Mouse (Mus musculus): ENCODE measurements around the gene Sept6. TPM values are rescaled to one million over a fixed set of nuclear protein-coding genes. Genes with fewer than 3 reads are reported as not detected.
A peak's percentile ranks its signal among the peaks of the same experiment; 100 is the strongest.

The Sept6 gene
- 4.9 and 12.1 TPM in 2 replicates for polyA plus RNA-seq (2012; rRNA removed)

DNA sequence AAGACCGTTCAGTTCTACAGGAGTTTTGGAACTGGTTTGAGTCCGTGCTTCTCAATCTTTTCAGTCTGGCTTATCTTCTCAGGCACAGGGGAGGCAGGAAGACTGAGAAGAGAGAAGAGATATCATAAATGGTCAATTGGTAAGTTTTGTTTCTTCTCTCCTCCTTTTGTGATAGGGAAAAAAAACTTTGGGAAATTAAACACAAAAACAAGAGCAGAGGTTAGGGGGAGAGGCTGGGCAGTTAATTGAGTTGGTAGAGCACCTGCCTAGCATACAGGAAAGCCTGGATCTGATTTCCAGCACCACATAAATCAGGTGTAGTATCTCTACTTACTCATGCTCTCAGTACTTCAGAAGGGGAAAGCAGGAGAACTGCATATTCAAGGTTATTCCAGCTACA, at the start of gene Sept6:
Gene Sept6, minus strand, starts transcription at position 101 of the 400 bp plus-strand sequence.
- DNase-seq (ENCODE audit: low read depth, low spot score), result no peak
- 82% methylated on average over 2 of the region's 2 CpGs for WGBS

DNA sequence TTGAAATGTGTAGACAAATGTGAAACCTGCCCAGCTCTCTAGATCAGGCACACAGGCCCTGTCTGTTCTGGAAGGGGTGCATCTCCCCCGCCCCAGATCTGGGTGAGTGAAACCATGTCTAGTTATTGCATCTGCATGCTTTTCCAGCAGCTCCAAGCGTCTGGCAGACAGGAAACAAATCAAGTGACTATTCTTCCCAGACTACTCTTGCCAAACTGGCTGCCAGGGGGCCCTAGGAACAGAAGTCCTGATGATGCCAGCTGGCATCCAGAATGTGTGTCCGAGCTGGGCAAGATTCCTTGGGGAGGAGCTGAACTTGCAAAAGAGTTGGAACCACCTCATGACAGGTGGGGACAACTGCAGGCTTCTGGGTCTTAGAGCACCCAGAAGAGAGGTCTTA, 36.8 kb upstream of the Sept6 start:
- WGBS, result 44% methylated on average over 3 of the region's 3 CpGs
- no peak for DNase-seq (ENCODE audit: low read depth, low spot score)

DNA sequence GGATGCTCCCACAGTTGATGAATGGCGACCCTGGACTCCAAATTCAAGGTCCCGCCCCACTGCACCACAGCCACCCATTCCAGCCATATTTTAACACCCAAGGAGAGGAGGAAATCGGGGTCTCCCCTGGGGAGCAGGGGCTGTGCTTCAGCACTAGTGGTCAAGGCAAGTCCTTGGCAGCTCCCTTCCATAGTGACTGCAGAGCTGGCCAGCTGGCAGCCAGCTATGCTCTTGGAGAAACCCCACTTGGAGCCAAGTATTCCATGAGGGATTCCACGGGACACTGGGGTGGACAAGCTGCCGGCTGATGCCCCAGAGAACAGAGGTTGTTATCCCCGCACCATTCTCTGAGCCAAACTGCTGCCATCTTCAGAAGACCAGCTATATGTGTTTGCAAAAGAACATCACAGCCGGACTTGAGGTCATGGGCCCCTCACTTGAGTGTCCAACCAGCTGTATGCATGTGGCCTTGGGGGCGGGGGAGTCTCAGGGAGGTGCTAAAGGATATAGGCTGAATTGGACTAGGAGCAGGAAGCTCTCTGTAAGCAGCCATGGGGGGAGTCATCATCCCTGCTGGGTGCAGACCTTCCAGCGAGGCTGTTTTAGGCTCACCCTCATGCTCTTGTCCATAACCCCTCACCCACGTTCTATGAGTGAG, 32.2 kb upstream of the Sept6 start:
- WGBS, result 71% methylated on average over 10 of the region's 10 CpGs
- DNase-seq (ENCODE audit: low read depth, low spot score), result no peak

DNA sequence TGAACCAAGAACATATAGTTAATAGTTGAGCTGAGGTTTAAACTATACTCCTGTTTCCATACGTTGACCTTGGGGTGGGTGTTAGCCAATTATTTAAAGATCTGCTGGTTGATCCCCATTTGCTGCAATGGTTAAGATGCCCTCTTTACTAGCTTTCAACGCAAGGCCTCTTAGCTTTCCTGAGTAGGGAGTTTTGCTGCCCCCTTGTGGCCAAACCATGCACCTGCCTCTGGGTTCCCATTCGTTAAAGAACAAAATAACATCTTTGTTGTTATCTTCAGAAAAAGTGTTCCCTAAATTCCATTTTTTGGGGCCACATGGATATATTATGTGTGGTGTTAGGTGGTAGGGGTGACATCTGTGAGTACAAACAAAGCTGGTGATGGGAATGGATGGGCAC, 31.1 kb upstream of the Sept6 start:
- WGBS, result 15% methylated on average over 3 of the region's 3 CpGs
- DNase-seq (ENCODE audit: low read depth, low spot score), result peak; percentile 8

DNA sequence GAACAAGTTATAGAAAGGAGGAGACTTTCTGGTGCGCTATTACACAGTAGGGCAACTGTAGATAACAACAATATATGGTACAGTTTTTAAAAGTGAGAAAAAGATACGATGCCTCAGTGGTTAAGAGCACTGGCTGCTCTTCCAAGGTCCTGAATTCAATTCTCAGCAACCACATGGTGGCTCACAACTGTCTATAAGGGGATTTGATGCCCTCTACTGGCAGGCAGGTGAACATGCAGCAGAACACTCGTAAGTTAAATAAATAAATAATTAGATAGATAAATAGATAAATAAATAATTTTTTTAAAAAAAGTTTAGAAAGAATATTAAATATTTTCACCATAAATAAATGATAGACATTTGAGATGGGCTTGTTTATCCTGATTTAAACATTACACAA, 27.5 kb upstream of the Sept6 start:
- no peak for DNase-seq (ENCODE audit: low read depth, low spot score)
- WGBS, result 68% methylated on average over 3 of the region's 3 CpGs

DNA sequence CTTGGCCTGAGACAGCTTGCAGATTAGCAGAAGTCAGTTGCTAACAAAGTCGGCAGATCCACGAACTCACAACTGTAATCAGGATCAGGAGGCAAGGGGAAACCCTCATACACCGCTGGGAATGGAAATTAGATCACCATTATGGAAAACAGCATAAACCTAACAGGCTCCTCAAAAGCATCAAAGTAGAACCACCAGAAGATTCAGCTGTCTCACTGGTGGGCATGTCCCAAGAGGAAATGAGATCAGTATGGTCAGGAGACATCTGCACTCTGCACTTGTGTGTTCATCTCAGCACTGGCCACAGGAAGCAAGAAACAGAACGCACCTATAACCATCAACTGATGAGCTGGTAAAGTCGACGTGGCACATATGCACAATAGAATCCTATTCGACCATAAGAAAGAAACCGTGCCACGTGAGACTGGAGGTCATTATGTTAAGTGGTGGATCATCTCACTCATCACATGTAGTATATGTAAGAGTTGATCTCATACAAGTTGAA, 26.6 kb upstream of the Sept6 start:
- no peak for DNase-seq (ENCODE audit: low read depth, low spot score)
- WGBS, result 84% methylated on average over 9 of the region's 9 CpGs

DNA sequence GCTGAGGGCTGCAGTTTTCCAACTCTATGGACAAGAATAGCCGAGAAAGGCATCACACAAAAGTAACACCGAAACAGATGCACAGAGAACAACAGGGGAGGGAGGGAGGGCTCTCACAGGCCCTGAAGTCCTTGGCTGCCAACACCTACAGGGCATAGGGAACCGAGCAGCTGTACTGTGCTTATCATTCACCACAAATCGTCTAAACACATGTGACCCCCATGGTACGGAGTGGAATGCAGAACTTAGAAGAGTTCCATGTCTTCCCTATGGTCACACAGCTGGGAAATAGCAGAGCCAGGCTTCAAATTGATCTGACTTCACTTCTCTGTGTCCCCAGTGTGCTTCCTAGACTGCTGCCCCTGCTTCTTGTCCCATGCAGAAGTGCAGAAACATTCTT, 22.3 kb upstream of the Sept6 start:
- 72% methylated on average over 5 of the region's 5 CpGs for whole genome bisulfite sequencing
- no peak for DNase-seq (ENCODE audit: low read depth, low spot score)

DNA sequence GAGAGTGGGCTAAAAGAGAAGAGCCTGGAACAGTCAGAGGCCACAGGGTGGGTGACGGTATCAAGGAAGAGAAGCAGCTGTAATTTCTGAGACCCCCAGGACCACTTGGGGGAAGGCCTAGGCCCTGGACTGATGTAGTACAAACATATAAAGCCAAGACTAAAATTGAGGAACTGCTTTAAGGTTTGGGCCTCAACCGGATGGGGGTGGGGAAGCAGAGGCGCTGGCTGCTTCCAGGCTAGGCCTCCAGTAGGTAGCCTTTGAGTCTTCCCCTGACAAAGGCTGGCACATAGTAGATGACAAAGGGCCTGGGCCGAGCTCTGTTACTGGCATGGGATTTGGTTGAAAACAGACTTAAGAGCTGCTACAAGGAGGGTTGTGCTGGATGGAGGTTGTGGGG, 555 bp downstream of the Sept6 start:
- no peak for DNase-seq (ENCODE audit: low read depth, low spot score)
- 86% methylated on average over 4 of the region's 4 CpGs for whole genome bisulfite sequencing

DNA sequence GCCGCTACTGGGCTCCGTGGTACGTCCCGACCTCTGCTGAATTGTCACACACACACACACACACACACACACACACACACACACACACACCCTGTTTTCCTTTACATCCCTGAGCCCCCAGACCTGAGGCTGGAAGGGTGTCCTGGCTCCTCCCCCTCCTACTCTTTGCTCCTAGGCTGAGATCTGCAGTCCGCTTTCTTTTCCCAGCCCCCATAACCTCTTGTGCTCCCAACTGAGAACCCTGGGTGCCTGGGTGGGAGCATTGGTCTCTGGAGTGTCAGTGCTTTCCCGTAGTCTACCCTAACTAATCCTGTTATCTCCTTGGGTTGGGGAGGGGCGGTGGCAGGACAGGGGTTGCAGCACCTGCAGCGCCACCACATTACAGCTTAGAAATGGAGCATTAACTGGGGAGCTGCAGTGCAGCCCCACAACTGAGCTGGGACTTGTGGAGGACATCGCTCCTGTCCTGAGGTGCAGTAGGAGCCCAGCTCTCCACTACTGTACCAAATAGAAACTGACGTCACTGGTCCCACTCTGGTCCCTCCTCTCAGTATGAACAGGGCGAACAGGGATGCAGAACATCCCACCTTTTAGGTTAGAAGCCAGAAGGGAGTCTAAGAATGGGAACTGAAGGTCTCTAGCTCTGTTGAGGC, 1.7 kb downstream of the Sept6 start:
- 22% methylated on average over 11 of the region's 11 CpGs for WGBS
- DNase-seq (ENCODE audit: low read depth, low spot score), result no peak

DNA sequence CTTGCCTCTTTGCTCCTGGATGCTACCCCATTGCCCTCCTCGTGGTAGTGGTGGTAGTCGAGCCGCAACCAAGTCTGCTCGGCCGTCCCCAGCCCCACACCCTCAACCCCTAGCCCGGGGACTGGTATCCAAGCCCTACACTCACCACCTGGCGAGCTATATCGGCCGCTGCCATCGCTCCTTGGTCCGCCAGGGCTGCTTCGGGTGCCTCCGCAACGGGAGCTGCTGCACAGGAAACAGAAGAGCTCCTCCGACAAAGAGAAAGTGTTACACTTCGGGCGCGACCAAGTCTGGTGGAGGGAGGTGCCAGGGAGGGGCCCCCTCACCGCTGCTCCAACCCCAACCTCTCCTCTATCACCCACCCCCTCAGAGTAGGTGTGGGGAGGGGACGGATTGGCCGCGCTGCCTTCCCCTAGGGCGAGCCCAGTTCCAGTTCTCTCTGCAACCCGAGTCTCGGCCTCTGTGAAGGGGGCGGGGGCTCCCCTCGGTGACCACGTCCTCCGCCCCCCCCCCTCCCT, 2.3 kb downstream of the Sept6 start:
- DNase-seq (ENCODE audit: low read depth, low spot score), result peak; percentile 11
- WGBS, result 20% methylated on average over 26 of the region's 29 CpGs

DNA sequence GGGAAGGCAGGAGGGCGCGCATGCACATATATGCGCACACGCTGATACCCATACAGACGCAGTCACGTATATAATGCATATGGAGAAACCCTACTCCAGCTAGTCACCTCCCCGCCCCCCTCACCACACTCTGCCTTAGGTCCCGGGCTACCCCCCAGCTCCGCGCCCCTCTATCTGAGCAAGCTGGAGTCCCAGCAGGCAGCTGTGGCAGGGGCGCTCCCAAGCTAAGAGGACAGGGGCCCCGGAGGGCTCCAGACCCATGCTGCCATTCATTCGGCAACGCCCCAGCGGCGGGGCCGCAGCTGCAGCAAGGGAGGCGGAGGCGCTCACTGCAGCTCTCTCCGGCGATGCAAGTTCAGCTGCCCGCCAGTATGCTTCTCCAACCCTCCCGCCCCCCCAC, 2.8 kb downstream of the Sept6 start:
- 18% methylated on average over 22 of the region's 23 CpGs for WGBS
- no peak for DNase-seq (ENCODE audit: low read depth, low spot score)

DNA sequence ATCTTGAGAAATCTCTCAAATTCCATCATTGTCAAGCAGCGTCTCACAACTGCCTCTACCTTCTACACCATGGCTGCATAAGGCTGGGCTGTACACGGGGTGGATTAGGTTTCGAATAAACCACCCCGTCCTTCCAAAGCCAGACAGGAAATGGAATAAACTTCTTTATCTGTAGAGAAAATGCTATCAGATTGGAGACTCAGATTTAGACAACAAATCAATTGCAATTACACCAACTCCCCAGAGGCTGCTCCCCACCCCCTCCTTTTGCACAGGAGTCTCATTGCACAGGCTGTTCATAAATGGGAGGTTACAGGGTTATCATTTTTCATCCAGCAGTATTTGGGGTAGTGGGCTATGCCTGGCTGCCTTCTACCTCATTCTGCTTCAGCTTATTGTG, 3.7 kb downstream of the Sept6 start:
- no peak for DNase-seq (ENCODE audit: low read depth, low spot score)
- 76% methylated on average over 4 of the region's 4 CpGs for WGBS

DNA sequence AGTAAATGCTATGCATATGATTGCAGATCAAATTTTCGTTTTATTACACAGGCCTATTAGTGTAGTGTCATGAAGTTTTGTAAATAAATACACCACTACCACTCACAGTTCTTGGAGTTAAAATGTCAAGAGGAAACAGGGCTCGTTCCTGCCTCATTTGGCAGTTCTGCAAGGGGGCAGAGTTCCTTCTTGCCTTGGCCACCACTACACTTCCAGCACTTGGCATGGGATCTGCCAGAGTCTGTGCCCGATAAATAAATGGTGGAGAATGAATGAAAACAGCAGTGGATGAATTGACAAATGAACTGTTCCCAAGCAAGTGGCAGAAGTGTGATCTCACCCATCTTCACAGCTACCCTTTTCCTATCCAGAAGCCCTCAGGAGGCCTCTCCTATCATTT, 6.6 kb downstream of the Sept6 start:
- 52% methylated on average over 3 of the region's 3 CpGs for WGBS
- DNase-seq (ENCODE audit: low read depth, low spot score), result no peak

DNA sequence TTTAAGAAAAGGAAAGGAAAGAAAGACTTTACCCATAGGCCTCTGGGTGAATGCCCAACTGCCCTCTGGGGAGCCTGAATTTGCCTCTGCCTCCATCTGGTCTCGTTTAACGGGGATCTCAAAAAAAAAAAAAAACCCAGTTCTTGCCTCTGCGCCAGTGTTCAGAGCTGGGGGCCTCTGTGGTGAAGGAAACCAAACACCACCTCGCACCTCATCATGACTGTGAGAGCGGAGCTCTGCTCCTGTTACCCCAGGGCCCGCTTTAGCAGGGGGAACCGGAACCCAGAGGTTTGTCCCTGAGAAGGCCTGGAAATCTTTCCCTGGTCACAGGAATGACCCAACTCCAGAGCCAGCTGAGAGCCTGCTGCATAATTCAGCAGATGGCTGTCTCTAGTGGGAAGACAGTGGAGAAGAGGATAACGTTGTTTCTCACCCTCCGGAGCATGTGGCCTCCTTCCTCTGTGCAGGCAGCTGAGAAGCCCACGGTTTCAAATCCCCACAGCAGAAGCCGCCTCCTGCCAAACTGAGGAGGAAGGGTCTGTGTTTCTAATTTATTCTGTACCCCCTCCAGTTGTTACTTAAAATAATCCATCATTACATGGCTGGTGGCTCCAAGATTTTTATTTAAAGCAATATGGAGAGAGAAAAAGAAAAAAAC, 7.8 kb downstream of the Sept6 start:
- no peak for DNase-seq (ENCODE audit: low read depth, low spot score)
- 70% methylated on average over 11 of the region's 11 CpGs for whole genome bisulfite sequencing

DNA sequence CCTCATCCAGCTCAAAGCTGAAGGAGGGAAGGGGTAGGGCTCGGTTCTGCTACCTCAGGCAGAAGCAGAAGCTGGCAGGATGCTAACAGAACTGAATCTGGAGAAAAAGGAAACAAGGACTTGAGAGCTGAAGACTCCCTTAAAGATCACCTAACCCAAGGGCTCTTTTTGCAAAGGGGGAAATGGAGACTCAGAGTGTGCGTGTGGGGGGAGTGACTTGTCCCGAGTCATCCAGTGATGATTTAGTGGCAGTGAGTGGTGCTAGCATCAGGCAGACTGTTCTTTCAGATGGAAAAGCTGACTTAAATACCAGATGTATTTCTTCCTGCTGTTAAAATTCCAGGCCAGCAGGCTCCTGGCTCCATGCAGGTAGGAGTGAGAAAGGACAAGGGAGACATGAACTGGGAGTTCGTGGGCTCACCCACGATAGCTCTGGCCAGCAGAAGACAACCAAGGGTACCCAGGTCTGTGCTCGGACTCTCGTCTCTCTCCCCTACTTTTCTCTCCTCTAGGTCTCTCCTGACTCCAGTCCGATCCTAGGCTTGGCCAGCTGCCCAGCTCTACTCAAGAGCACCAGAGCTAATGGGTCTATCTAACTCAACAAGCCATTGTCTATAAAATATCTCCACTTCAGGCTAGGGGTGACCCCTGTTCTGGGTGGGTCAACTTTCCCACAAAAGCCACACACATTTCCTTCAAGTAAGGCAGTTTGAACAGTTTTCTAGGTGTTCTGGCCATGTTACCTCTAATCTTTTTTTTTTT, 8.5 kb downstream of the Sept6 start:
- no peak for DNase-seq (ENCODE audit: low read depth, low spot score)
- WGBS, result 65% methylated on average over 8 of the region's 8 CpGs

DNA sequence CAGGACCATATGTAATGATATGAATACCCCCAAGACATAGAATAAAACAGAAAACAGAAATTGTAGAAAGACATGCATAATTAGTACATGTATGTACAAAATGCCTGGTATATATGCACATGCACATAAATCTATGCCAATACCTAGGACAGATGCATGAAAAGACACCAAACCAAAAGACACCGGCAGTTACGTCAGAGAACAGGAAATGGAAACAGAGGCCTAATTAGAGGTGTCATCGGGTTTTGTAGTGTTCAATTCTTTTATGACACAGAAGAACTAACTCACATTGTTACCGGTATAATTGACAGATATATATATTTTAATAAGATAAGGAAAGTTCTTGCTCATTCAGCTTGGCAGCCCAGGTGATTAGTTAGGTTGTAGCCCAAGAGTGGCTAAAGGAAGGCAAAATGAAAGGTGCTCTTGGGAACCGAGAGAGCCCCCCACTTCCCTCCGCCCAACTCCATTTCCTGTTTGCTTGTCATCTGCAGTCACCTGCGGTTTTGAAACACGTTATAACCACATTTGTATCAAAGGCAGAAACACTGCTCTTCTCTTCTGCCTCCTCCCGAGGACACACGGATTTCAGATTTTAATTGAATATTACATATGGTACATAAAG, 10.9 kb downstream of the Sept6 start:
- WGBS, result 73% methylated on average over 10 of the region's 10 CpGs
- DNase-seq (ENCODE audit: low read depth, low spot score), result no peak

DNA sequence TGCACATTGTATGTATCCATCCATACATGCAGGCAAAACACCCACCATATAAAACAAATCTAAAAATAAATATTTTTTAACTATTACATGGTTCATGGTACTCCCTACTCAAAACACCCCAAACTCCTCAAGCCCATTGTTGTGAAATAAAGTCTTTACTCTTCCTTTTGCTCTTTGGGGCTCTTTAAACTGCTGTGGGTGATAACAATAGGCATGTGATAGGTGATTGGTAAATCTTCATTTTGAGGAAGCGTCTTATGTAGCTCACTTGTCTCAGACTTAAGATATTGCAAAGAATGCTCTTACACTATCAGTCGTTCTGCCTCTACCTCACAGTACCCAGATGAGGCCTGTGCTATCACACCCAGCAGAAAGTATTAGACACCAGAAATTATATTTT, 13.7 kb downstream of the Sept6 start:
- 86% methylated on average over 2 of the region's 2 CpGs for WGBS
- DNase-seq (ENCODE audit: low read depth, low spot score), result no peak

DNA sequence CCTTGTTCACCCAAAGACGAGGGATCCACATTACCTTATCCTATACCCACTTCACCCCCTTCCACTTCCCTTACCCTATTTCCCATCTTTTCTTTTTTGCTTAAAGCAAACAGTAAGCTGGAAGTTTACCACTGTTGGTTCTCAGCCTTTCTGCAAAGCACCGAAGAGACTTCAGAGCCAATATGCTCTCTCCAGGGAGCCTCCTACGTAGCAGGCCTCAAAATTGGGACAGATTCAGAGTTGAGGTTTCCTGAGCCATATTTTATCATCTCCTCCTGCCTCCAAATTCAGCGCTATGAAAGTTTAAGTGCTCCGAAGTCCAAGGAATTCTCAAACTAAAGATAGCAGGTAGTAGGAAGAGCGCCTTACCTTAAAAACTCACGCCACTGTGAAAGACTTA, 14.6 kb downstream of the Sept6 start:
- DNase-seq (ENCODE audit: low read depth, low spot score), result no peak
- 87% methylated on average over 7 of the region's 7 CpGs for WGBS

DNA sequence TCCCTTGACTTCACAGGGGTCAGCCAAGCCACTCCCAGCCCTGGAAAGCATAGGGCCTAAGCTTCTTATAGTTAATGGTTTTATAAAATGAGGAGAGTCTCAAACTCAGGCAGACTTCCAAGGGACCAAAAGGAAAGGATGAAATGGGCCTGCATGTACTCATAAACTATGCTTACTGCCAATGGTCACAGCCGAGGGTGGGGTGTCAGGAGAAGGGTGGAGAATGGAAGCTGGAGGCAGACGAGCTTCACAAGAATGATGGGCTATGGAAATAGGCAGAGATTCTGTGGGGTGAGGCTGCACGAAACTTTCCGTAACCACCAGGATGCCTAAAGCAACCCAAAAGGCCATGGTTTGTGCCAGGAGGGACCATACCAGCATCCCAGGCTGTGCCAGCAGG, 15.3 kb downstream of the Sept6 start:
- no peak for DNase-seq (ENCODE audit: low read depth, low spot score)
- 91% methylated on average over 4 of the region's 4 CpGs for WGBS

DNA sequence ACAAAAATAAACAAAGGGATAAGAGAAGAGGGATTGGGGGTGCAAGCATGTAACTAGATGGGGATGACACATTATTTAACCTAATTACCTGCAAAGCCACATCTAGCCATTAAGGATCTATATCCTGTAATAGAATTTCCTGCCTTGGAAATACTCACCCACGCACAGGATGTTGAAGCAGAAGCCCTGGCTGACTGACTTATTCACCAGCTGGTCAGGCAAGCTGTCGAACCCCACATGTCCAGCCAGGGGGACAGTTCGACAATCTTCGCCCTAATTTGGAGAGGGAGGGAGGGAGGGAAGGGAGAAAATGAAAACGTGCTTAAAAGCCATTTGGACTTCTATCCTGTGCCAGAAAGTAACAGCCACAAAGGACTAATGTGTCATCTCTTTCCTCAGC, 16.7 kb downstream of the Sept6 start:
- no peak for DNase-seq (ENCODE audit: low read depth, low spot score)
- 61% methylated on average over 5 of the region's 5 CpGs for WGBS

Data from large intestine, adult 2 months (tissue).